Mouse (Mus musculus): ENCODE results near the gene Olfr703.

Gene Olfr703

GRCm38 (mm10) chr7:106843060-106843459 is at the start of gene Olfr703:
TSS of gene Olfr703 (plus strand) at chr7:106843360.
- no peak for DNase-seq

DNA sequence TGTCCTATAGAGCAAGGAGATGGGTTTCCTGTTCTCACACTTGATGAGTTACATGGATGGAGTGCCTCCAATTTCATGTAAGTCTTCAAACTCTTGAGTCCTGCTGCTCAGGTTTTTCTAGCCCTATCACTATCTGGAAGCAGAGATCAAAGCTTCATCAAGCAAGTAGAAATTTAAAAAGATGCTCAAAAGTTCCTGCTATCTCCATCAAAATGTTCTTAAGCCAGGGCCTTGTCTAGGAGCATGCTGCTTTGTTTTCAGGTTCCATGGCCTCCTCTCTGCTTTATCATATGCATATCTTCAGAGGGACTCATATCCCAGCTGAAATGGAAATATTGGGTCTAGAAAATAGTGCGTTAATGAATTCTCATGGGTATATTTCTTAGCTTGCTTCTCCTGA is 34.4 kb upstream of the Olfr703 start, which contains the start of gene Olfr700:
Gene Olfr700, minus strand, starts transcription at position 101 of the 400 bp plus-strand sequence.
- no peak for DNase-seq

DNA sequence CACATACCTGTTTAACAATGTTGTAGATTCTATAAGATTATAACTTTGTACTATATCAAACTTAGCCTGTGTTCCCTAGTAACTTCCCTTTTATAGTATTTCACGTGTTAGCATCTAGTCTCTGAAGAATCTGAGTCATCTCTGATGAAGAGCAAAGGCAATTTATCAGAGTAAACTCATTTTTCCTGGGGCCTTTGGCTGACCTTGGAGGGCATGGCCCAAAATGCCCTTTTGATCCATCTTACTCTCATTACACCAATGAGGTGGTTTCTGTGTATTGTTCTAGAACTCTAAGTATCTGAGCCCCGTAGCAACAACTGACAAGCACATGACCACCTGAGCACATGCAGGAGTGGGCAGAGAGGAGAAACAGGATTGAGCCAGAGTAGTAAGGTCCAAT is 29.3 kb upstream of the Olfr703 start, which contains the start of gene Olfr701:
Gene Olfr701, plus strand, starts transcription at position 301 of the 400 bp plus-strand sequence.
- DNase-seq = no peak

- DNase-seq = no peak
Measured at GRCm38 (mm10) chr7:106815775-106816174, 27.4 kb upstream of the Olfr703 start.

GRCm38 (mm10) chr7:106818414-106818813 is 24.7 kb upstream of the Olfr703 start:
- no peak for DNase-seq

DNA sequence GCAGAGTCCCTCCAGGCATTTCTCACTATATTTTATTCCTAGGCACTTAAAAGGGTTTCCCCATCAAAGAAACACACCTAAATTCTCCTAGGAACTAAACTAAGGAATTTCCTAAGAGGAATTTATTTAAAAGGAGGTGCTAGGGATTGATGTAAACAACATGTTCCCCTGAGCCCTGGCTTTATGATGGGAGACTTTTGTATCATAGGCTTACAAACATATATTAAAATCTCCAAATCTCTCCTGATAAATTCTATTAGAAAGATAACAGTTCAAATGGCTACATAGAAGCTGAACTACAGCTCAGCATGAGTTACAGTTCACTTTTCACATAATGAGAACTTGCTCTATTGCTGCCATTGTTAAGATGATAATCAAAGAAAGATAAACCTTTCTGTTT is 9.4 kb upstream of the Olfr703 start, which contains the start of gene Olfr702:
Gene Olfr702, minus strand, starts transcription at position 101 of the 400 bp plus-strand sequence.
- no peak for DNase-seq

DNA sequence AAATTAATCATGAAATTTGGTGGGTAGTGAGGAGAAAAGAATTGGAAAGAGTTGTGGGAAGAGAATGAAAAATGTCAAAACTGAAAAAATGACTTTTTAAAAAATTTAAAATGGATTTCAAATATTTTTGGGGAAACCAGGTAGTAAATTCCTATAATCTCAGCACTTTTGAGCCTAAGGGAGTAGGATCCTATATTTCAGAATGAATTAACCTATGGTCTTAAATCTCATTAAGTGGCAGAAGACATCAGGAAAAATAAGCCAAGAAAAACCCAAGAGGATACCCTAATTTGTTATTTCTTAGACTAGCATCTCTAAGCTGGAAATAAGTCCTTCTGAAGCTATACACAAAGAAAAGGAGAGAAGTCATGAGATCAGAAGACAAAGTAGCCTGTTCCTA is 19.7 kb downstream of the Olfr703 start, which contains the start of gene Olfr704:
Gene Olfr704, plus strand, starts transcription at position 301 of the 400 bp plus-strand sequence.
- no peak for DNase-seq

GRCm38 (mm10) chr7:106876791-106877190 is 33.6 kb downstream of the Olfr703 start, which contains the start of gene Olfr705:
TSS of gene Olfr705 (minus strand) at chr7:106876891.
- no peak for DNase-seq

DNA sequence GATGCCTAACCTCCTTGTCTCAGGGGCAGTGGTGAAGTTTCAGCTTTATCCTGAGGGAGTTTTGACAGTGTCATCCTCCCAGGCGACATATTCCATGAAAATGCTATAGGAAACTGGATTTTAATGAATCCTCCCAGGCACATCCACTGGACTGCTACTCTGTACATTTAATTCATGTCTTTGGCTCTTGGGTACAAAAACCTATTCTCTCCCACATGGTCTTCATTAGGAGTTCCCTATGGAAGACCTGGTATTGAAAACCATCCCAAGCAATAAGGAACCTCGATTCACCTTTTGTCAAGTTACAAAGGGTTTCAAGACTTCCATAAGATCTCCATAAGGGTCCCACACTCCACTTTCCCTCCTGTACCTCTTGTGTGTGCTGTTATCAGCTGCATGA is 44.9 kb downstream of the Olfr703 start, which contains the start of gene Olfr706:
Gene Olfr706, minus strand, starts transcription at position 101 of the 400 bp plus-strand sequence.
- DNase-seq = no peak
